Mouse (Mus musculus): ENCODE measurements around the gene Ptger2.
"Not testable (repeated sequence)": the region's sequence is repeated elsewhere in the genome, so short reads cannot be mapped to it uniquely, and the experiment has no call there.

The Ptger2 gene

GRCm38 (mm10) chr14:44987674-44988355 lies at the start of gene Ptger2:
Gene Ptger2 (plus strand): TSS chr14:44988195.
- DNase-seq (ENCODE audit: low read depth, low spot score); H3K27me3 ChIP-seq (ENCODE audit: control insufficient read depth, insufficient read depth, low read length, poor library complexity, severe bottlenecking): not testable (repeated sequence)

GRCm38 (mm10) chr14:44960746-44961145 lies 27.2 kb upstream of the Ptger2 start:
- Histone ChIP-seq H3K27me3 (ENCODE audit: control insufficient read depth, insufficient read depth, low read length, poor library complexity, severe bottlenecking) (no peaks in the 10 kb centered on the region), H3K36me3 (ENCODE audit: control insufficient read depth, insufficient read depth, low read length, poor library complexity, severe bottlenecking) (no peaks in the 10 kb centered on the region)
- no peak for DNase-seq (ENCODE audit: low read depth, low spot score)

More at GRCm38 (mm10) chr14:44987674-44988355, at the start of gene Ptger2:
- H3K36me3 ChIP-seq (ENCODE audit: control insufficient read depth, insufficient read depth, low read length, poor library complexity, severe bottlenecking) = not testable (repeated sequence)

- H3K27me3 ChIP-seq (ENCODE audit: control insufficient read depth, insufficient read depth, low read length, poor library complexity, severe bottlenecking); H3K36me3 ChIP-seq (ENCODE audit: control insufficient read depth, insufficient read depth, low read length, poor library complexity, severe bottlenecking): not testable (repeated sequence)
- DNase-seq (ENCODE audit: low read depth, low spot score) = peak; percentile 75
Measured at GRCm38 (mm10) chr14:44977278-44977677, 10.7 kb upstream of the Ptger2 start.

- Histone ChIP-seq H3K36me3 (ENCODE audit: control insufficient read depth, insufficient read depth, low read length, poor library complexity, severe bottlenecking) (no peaks in the 10 kb centered on the region), H3K27me3 (ENCODE audit: control insufficient read depth, insufficient read depth, low read length, poor library complexity, severe bottlenecking) (no peaks in the 10 kb centered on the region)
- DNase-seq (ENCODE audit: low read depth, low spot score) = peak; percentile 47
Measured at GRCm38 (mm10) chr14:44979887-44980286, 8.1 kb upstream of the Ptger2 start.

- Histone ChIP-seq H3K36me3 (ENCODE audit: control insufficient read depth, insufficient read depth, low read length, poor library complexity, severe bottlenecking) (no peaks in the 10 kb centered on the region), H3K27me3 (ENCODE audit: control insufficient read depth, insufficient read depth, low read length, poor library complexity, severe bottlenecking) (no peaks in the 10 kb centered on the region)
- peak; percentile 62 for DNase-seq (ENCODE audit: low read depth, low spot score)
Measured at GRCm38 (mm10) chr14:44981490-44981889, 6.5 kb upstream of the Ptger2 start.

- Histone ChIP-seq H3K27me3 (ENCODE audit: control insufficient read depth, insufficient read depth, low read length, poor library complexity, severe bottlenecking) (no peaks in the 10 kb centered on the region), H3K36me3 (ENCODE audit: control insufficient read depth, insufficient read depth, low read length, poor library complexity, severe bottlenecking) (no peaks in the 10 kb centered on the region)
- DNase-seq (ENCODE audit: low read depth, low spot score) = no peak
Measured at GRCm38 (mm10) chr14:44984106-44984505, 3.9 kb upstream of the Ptger2 start.

DNA sequence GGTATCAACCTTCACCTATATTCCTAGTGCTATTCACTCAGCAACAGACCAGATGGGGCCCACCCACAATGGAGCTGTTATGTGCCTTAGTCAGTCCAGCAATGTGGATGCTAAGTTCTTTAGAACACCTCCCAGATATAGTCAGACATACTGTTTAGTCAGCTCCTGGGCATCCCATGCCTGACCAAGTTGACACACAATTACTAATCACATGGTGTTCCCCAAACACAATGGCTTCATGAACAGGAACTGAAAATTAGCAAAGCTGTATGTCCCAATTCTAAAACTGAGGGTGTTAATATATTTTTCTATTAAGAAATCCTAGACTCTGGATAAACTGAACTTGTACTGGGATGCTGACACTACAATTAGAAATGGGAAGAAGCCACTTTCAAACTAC lies 1.7 kb upstream of the Ptger2 start:
- Histone ChIP-seq H3K36me3 (ENCODE audit: control insufficient read depth, insufficient read depth, low read length, poor library complexity, severe bottlenecking) (no peaks in the 10 kb centered on the region), H3K27me3 (ENCODE audit: control insufficient read depth, insufficient read depth, low read length, poor library complexity, severe bottlenecking) (no peaks in the 10 kb centered on the region)
- peak; percentile 13 for DNase-seq (ENCODE audit: low read depth, low spot score)

DNA sequence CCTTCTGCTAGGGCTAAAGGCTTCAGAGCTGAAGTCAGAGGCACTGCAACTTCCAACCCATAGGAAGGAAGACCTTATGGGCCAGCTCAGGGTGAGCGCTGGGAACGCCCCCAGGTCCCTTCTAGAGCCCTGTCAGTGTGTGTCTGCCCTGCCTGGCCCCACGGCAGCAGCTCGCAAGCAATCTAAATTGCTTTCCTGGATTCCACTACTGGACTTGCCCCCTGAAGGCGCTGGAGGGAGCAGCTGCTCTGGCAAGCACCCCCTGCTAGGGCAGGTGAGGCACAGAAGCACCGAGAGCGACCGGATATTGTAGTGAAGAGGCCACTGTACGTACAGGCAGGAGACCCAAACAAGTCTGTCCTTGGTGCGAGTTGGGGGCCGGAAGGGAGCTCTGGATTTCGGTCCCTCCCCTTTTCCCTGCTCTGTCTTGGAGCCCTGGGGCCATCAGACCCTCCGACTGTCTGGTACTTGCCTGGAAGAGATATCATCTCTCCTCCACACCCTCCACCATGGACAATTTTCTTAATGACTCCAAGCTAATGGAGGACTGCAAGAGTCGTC lies 541 bp downstream of the Ptger2 start:
- no peaks in the 10 kb centered on the region for H3K36me3 ChIP-seq (ENCODE audit: control insufficient read depth, insufficient read depth, low read length, poor library complexity, severe bottlenecking)
- DNase-seq (ENCODE audit: low read depth, low spot score) = peak; percentile 51
- no peaks in the 10 kb centered on the region for H3K27me3 ChIP-seq (ENCODE audit: control insufficient read depth, insufficient read depth, low read length, poor library complexity, severe bottlenecking)

DNA sequence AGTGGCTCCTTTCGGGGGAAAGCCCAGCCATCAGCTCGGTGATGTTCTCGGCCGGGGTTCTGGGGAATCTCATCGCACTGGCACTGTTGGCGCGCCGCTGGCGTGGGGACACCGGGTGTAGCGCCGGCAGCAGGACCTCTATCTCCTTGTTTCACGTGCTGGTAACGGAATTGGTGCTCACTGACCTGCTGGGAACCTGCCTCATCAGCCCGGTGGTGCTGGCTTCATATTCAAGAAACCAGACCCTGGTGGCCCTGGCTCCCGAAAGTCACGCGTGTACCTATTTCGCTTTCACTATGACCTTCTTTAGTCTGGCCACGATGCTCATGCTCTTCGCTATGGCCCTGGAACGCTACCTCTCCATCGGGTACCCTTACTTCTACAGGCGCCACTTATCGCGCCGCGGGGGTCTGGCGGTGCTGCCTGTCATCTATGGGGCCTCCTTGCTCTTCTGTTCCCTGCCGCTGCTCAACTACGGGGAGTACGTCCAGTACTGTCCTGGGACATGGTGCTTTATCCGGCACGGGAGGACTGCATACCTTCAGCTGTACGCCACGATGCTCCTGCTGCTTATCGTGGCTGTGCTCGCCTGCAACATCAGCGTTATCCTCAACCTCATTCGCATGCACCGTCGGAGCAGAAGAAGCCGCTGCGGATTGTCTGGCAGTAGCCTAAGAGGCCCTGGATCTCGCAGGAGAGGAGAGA lies 1.2 kb downstream of the Ptger2 start:
- Histone ChIP-seq H3K36me3 (ENCODE audit: control insufficient read depth, insufficient read depth, low read length, poor library complexity, severe bottlenecking) (no peaks in the 10 kb centered on the region), H3K27me3 (ENCODE audit: control insufficient read depth, insufficient read depth, low read length, poor library complexity, severe bottlenecking) (no peaks in the 10 kb centered on the region)
- peak; percentile 31 for DNase-seq (ENCODE audit: low read depth, low spot score)

DNA sequence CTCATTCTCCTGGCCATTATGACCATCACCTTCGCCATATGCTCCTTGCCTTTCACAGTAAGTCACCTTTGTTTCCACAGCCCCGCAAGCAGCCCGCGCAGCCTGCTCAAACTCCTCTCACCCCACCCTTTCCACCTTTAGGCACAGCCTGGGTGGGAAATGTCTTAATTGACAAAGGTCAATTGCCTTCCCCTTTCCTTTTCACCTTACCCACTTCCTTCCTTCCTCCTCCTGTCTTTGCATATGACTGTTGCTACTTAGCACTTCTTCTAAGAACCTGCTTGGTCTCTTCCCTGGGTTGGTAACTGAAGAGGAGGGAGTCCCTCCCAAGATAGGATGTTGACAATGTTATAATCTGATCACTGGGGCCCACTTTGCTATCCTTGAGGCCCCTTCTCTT lies 1.8 kb downstream of the Ptger2 start:
- peak; percentile 56 for DNase-seq (ENCODE audit: low read depth, low spot score)
- no peaks in the 10 kb centered on the region for H3K36me3 ChIP-seq (ENCODE audit: control insufficient read depth, insufficient read depth, low read length, poor library complexity, severe bottlenecking)
- no peaks in the 10 kb centered on the region for H3K27me3 ChIP-seq (ENCODE audit: control insufficient read depth, insufficient read depth, low read length, poor library complexity, severe bottlenecking)

DNA sequence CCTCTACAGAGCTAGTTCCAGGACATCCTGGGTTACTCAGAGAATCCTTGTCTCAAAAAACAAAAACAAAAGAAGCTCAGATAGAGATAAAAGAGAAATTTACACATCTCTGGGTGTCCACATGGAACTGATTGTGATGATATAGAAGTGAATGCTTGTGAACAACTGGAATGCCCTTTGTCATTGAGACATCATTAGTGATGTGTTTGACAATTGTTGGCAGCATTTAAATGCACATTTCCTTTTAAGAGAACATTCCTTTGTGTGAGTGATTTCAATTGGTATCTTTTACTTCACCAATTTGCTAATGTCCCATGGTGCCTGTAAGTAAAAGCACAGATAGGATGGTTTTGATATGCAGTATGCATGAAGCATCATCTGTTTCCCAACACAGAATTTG lies 6.3 kb downstream of the Ptger2 start:
- DNase-seq (ENCODE audit: low read depth, low spot score) = no peak
- Histone ChIP-seq H3K36me3 (ENCODE audit: control insufficient read depth, insufficient read depth, low read length, poor library complexity, severe bottlenecking) (no peaks in the 10 kb centered on the region), H3K27me3 (ENCODE audit: control insufficient read depth, insufficient read depth, low read length, poor library complexity, severe bottlenecking) (no peaks in the 10 kb centered on the region)

DNA sequence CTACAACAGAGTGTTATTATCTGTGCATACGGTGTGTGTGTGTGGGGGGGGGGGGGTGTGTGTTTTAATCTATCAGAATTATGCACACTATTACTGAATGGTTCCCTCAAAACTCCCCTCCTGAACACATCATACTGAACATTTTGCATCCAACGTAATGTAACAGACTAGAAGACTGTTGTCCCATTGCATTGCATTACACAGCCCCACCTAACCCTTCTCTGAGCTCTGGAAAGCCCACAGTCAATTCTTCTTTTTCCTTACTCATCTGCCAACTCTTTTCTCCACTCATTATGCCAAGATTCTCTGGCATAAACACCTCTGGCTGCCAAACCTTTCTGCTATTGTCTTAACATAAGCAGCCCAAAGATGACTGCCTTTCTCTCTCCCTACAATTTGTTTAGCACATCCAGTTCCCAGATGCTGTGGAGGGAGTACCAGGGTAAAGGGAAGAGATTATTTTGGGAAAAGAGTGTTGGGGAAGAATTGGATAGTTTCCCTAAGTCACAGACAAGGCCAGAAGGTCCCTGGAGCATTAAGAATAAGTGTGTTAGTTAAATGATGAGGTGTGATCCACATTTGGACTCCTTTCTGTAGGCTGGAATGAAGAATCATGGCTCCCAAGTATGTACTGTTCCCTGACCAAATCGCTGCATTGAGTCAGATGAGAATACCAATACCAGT lies 12.2 kb downstream of the Ptger2 start:
- DNase-seq (ENCODE audit: low read depth, low spot score) = no peak
- Histone ChIP-seq H3K27me3 (ENCODE audit: control insufficient read depth, insufficient read depth, low read length, poor library complexity, severe bottlenecking) (no peaks in the 10 kb centered on the region), H3K36me3 (ENCODE audit: control insufficient read depth, insufficient read depth, low read length, poor library complexity, severe bottlenecking) (no peaks in the 10 kb centered on the region)

GRCm38 (mm10) chr14:45005698-45006283 lies 17.8 kb downstream of the Ptger2 start:
- no peak for DNase-seq (ENCODE audit: low read depth, low spot score)
- no peaks in the 10 kb centered on the region for H3K27me3 ChIP-seq (ENCODE audit: control insufficient read depth, insufficient read depth, low read length, poor library complexity, severe bottlenecking)
- no peaks in the 10 kb centered on the region for H3K36me3 ChIP-seq (ENCODE audit: control insufficient read depth, insufficient read depth, low read length, poor library complexity, severe bottlenecking)

DNA sequence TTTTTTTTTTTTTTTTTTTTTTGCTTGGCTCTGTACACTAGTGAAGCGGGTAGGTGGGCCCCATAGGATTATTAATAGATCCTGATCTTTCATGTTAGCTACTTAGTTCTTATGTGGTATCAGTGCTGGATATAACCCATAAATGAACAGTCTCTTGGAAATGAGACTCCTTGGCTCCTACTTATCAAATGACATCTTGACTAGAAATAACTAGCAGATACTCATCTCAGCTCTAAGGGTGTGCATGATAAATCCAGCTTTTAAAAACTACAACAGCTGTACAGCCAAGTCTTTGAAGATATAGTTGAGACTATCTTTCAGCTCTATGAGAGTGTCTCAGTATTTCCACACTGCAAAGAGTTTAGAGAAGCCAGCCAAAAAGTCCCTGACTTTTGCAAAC lies 21.2 kb downstream of the Ptger2 start:
- Histone ChIP-seq H3K36me3 (ENCODE audit: control insufficient read depth, insufficient read depth, low read length, poor library complexity, severe bottlenecking) (no peaks in the 10 kb centered on the region), H3K27me3 (ENCODE audit: control insufficient read depth, insufficient read depth, low read length, poor library complexity, severe bottlenecking) (no peaks in the 10 kb centered on the region)
- no peak for DNase-seq (ENCODE audit: low read depth, low spot score)

DNA sequence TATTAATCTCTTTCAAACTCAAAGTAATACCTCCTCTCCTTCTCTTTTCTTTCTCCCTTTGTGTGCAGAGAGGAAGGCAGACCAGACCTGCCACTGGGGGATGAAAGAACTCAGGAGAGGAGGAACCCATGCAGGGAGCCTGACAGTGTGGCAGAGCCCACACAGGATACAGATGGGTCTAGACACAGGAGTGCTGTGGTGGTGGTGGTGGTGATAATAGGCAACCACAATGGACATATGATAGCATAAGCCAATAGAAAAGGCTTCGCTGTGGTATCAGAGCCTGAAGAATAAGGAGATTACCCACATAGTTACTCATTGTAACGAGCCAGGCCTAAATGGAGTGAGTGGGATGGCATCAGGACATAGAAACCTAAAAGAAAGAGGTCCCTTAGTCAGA lies 23.3 kb downstream of the Ptger2 start:
- Histone ChIP-seq H3K27me3 (ENCODE audit: control insufficient read depth, insufficient read depth, low read length, poor library complexity, severe bottlenecking) (no peaks in the 10 kb centered on the region), H3K36me3 (ENCODE audit: control insufficient read depth, insufficient read depth, low read length, poor library complexity, severe bottlenecking) (no peaks in the 10 kb centered on the region)
- DNase-seq (ENCODE audit: low read depth, low spot score) = no peak

Measured in splenic B cell, adult 2 months (primary cell).